Mouse (Mus musculus) testis, postnatal 10 days (tissue): ENCODE data around the gene Cgnl1.

Experiments used
- DNase-seq: peaks from one replicate; pipeline ENCODE4 v3.0.0; 2021; ENCODE audit warnings: low spot score

Gene Cgnl1

GRCm38 (mm10) chr9:71770991-71771767 is at the start of gene Cgnl1:
TSS of gene Cgnl1 (minus strand) at chr9:71771602.
- peak; percentile 81 for DNase-seq

- no peak for DNase-seq
Measured at GRCm38 (mm10) chr9:71818453-71818852, 47.1 kb upstream of the Cgnl1 start.

GRCm38 (mm10) chr9:71816121-71816520 is 44.7 kb upstream of the Cgnl1 start:
- DNase-seq: no peak

- no peak for DNase-seq
Measured at GRCm38 (mm10) chr9:71813565-71813964, 42.2 kb upstream of the Cgnl1 start.

GRCm38 (mm10) chr9:71812914-71813313 is 41.5 kb upstream of the Cgnl1 start:
- DNase-seq: no peak

- DNase-seq: no peak
Measured at GRCm38 (mm10) chr9:71812402-71812801, 41.0 kb upstream of the Cgnl1 start.

GRCm38 (mm10) chr9:71811404-71811803 is 40.0 kb upstream of the Cgnl1 start:
- no peak for DNase-seq

GRCm38 (mm10) chr9:71810723-71811122 is 39.3 kb upstream of the Cgnl1 start:
- DNase-seq: no peak

- no peak for DNase-seq
Measured at GRCm38 (mm10) chr9:71808640-71809254, 37.3 kb upstream of the Cgnl1 start.

GRCm38 (mm10) chr9:71807801-71808200 is 36.4 kb upstream of the Cgnl1 start:
- DNase-seq: no peak

- peak; percentile 90 for DNase-seq
Measured at GRCm38 (mm10) chr9:71806422-71806805, 35.0 kb upstream of the Cgnl1 start.

GRCm38 (mm10) chr9:71805646-71806421 is 34.4 kb upstream of the Cgnl1 start:
- no peak for DNase-seq

GRCm38 (mm10) chr9:71804116-71804515 is 32.7 kb upstream of the Cgnl1 start:
- DNase-seq: no peak

- no peak for DNase-seq
Measured at GRCm38 (mm10) chr9:71803281-71803680, 31.9 kb upstream of the Cgnl1 start.

- DNase-seq: no peak
Measured at GRCm38 (mm10) chr9:71799598-71799997, 28.2 kb upstream of the Cgnl1 start.

GRCm38 (mm10) chr9:71798176-71798575 is 26.8 kb upstream of the Cgnl1 start:
- no peak for DNase-seq

GRCm38 (mm10) chr9:71777404-71777803 is 6.0 kb upstream of the Cgnl1 start:
- DNase-seq: no peak

GRCm38 (mm10) chr9:71776337-71776736 is 4.9 kb upstream of the Cgnl1 start:
- no peak for DNase-seq

- no peak for DNase-seq
Measured at GRCm38 (mm10) chr9:71773563-71773962, 2.2 kb upstream of the Cgnl1 start.

GRCm38 (mm10) chr9:71772338-71772737 is 936 bp upstream of the Cgnl1 start:
- peak; percentile 78 for DNase-seq

- no peak for DNase-seq
Measured at GRCm38 (mm10) chr9:71770484-71770883, 918 bp downstream of the Cgnl1 start.

GRCm38 (mm10) chr9:71769701-71770100 is 1.7 kb downstream of the Cgnl1 start:
- no peak for DNase-seq

GRCm38 (mm10) chr9:71768119-71768518 is 3.3 kb downstream of the Cgnl1 start:
- no peak for DNase-seq
